ENCODE assay signal across 12 mouse cellular contexts in the genomic region with DNA sequence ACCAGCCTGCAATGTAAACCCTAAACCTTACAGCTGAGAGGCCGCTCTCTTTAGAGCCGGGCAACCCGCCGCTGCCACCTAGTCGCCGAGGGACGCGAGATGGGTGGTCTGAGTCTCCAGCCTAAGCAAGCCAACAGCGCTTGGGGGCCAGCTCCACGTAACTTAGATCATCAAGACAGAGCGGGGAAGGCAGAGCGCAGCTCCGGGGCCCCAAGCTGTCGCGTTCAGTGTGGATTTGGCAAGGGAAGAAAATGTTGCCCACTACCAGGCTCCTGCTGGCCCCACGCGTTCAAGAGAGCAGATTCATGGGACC. TPM values are rescaled to one million over a fixed set of nuclear protein-coding genes. Genes with fewer than 3 reads are reported as not detected.
DNase-seq lines count a peak whose midpoint lies in the region; ATAC-seq lines count a peak whose summit lies in the region.
"Had no signal": no experiment of that assay in that cellular context is flagged by ENCODE, and none has a peak within 500 bp of the region (broad histone marks: within the 10 kb centered on the region; RNA-seq: fewer than 3 reads in every experiment).

No protein-coding gene starts in this region.

- no peak for ATAC-seq in megakaryocyte, adult 5-6 weeks (ENCODE audit: poor library complexity, severe bottlenecking)
- no peak for ATAC-seq in embryonic facial prominence, embryonic 12.5 days (ENCODE audit: insufficient number of reproducible peaks, insufficient read depth, low FRiP score, low TSS enrichment)
- no peak for ATAC-seq in hindbrain, embryonic 14.5 days (ENCODE audit: low FRiP score)

- H3K27me3 ChIP-seq in megakaryocyte, embryonic 14.5 days (replicated peaks) = peaks cover 93% of the 10 kb centered on the region
- peaks cover 85% of the 10 kb centered on the region for H3K27me3 ChIP-seq in embryonic facial prominence, embryonic 12.5 days
- peaks cover 93% of the 10 kb centered on the region for H3K27me3 ChIP-seq in hindbrain, embryonic 14.5 days (ENCODE audit: control insufficient read depth, insufficient read depth, low read length)

- no peak overlapping the region for H3K27ac ChIP-seq in embryonic facial prominence, embryonic 12.5 days
- no peak overlapping the region for H3K27ac ChIP-seq in hindbrain, embryonic 14.5 days
- H3K27ac ChIP-seq: layer of hippocampus, adult 2 months had no signal

- H3K4me2 ChIP-seq in embryonic facial prominence, embryonic 12.5 days (replicated peaks) = peak overlapping the region; percentile 36
- H3K4me2 ChIP-seq in hindbrain, embryonic 14.5 days (replicated peaks) = peak overlapping the region; percentile 9

- no peaks in the 10 kb centered on the region for H3K36me3 ChIP-seq in megakaryocyte, embryonic 14.5 days (replicated peaks; ENCODE audit: low read length)
- no peaks in the 10 kb centered on the region for H3K36me3 ChIP-seq in embryonic facial prominence, embryonic 12.5 days
- no peaks in the 10 kb centered on the region for H3K36me3 ChIP-seq in hindbrain, embryonic 14.5 days (replicated peaks; ENCODE audit: control insufficient read depth, insufficient read depth)

- DNase-seq in hindbrain, embryonic 14.5 days (ENCODE audit: low spot score) = no peak
- DNase-seq in retina, embryonic 14.5 days (ENCODE audit: low spot score) = peak; percentile 55
- DNase-seq in urinary bladder, postnatal 36 days (ENCODE audit: low spot score in 2 of 2) = no peak
- DNase-seq in lung, postnatal 14 days = no peak
- DNase-seq: adrenal gland, postnatal 14 days; cerebellum, adult 9-11 months had no signal

- no peaks in the 10 kb centered on the region for H3K9me3 ChIP-seq in megakaryocyte, embryonic 14.5 days
- no peaks in the 10 kb centered on the region for H3K9me3 ChIP-seq in embryonic facial prominence, embryonic 12.5 days
- H3K9me3 ChIP-seq in hindbrain, embryonic 14.5 days (ENCODE audit: control insufficient read depth, low read length) = no peaks in the 10 kb centered on the region

- peak overlapping the region; percentile 42 for H3K4me3 ChIP-seq in megakaryocyte, embryonic 14.5 days (replicated peaks)
- peak overlapping the region; percentile 12; the same call in 1 of the 2 replicates for H3K4me3 ChIP-seq in embryonic facial prominence, embryonic 12.5 days
- peak overlapping the region; percentile 12; the same call in 1 of the 2 replicates for H3K4me3 ChIP-seq in hindbrain, embryonic 14.5 days (replicated peaks; ENCODE audit: low read length)
- H3K4me3 ChIP-seq: layer of hippocampus, adult 2 months had no signal

- H3K4me1 ChIP-seq in megakaryocyte, embryonic 14.5 days = peaks cover 64% of the 10 kb centered on the region
- peaks cover 35% of the 10 kb centered on the region for H3K4me1 ChIP-seq in embryonic facial prominence, embryonic 12.5 days
- H3K4me1 ChIP-seq in hindbrain, embryonic 14.5 days (replicated peaks; ENCODE audit: control insufficient read depth, insufficient read depth, low read length) = peaks cover 22% of the 10 kb centered on the region

- no peak overlapping the region for H3K9ac ChIP-seq in embryonic facial prominence, embryonic 12.5 days
- peak overlapping the region; percentile 20; the same call in 1 of the 2 replicates for H3K9ac ChIP-seq in hindbrain, embryonic 14.5 days

- WGBS in embryonic facial prominence, embryonic 12.5 days = 1% methylated on average over 17 of the region's 17 CpGs
- WGBS in hindbrain, embryonic 14.5 days = 0% methylated on average over 17 of the region's 17 CpGs

RNA-seq across cellular contexts. Expression of a gene that starts 2.8 kb away (rescaled TPM):
- polyA plus RNA-seq in megakaryocyte, embryonic 14.5 days (2012; ENCODE audit: insufficient read depth, low replicate concordance) = not detected in 2 replicates
- not detected in 2 replicates for total RNA-seq in megakaryocyte, adult 5-6 weeks (2015)
- not detected in 2 replicates for total RNA-seq in megakaryocyte, adult 5-6 weeks (2017)
- polyA plus RNA-seq in embryonic facial prominence, embryonic 12.5 days (2016; fragmentation: Nextera tagmentation; extraction: Ambion mirVana) = 0.22 and 0.29 TPM in 2 replicates
- 0.60 and 0.82 TPM in 2 replicates for polyA plus RNA-seq in hindbrain, embryonic 14.5 days (2014; fragmentation: Nextera tagmentation; extraction: Ambion mirVana)
- total RNA-seq: adrenal gland, postnatal 14 days; layer of hippocampus, adult 2 months had no signal
- polyA plus RNA-seq: liver, embryonic 16.5 days; spleen, adult 2 months had no signal
